Mouse (Mus musculus) thymus, postnatal 36 days (tissue): ENCODE data around the gene Ppp1r21.
A peak's percentile ranks its signal among the peaks of the same experiment; 100 is the strongest.

Experiments
- DNase-seq, 2 experiments: peaks; one replicate each; pipeline ENCODE4 v3.0.0; 2022; ENCODE audit warnings: mixed read lengths in 2 of 2

Ppp1r21 gene

DNA sequence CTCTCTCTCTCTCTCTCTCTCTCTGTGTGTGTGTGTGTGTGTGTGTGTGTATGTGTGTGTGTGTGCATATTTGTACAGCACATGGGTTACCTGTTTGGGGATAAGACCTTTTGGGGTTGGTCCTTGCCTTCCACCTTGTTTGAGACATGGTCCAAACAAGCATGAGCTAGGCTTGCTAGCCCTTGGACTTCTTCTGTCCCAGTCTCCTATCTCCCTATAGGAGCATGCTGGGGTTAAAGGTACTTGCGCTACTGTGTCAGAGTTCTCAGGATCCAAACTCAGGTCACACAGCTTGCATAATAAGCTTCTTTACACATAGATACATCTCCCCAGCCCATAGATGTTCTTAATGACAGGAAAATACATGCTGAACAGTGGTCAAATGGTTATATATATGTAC, 84.8 kb downstream of the Ppp1r21 start:
- DNase-seq, result no peak

DNA sequence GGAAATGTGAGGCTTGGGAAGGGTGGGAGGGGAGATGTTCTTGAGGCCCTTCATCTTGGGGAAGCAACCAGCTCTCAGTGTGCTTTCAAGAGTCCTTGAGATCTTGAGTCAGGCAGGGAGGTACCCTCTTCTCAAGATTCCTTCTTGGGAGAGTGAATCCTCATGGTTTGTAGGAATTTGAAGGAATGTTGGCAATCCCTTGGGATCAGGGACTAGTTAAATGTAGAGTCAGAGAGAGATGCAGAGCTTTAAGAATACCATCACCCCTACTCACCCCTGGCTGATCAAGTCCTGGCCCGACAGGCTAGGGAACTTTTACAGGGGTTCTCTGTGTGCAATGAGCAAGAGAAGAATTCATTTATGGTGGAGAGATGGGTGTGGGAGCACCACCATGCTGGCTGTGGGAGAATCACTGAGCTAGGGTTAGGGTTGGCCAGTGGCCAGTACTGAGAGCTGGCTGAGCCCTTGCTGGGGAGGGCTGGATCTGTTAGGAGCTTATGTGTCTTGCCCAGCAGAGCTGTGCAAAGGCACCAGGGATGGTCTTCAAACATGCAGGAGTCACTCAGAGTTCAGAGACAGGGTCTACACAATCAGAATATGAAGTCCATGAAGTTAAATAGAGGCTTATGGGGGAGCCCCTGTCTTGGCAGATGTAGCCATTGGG, 85.7 kb downstream of the Ppp1r21 start:
- DNase-seq, result no peak

DNA sequence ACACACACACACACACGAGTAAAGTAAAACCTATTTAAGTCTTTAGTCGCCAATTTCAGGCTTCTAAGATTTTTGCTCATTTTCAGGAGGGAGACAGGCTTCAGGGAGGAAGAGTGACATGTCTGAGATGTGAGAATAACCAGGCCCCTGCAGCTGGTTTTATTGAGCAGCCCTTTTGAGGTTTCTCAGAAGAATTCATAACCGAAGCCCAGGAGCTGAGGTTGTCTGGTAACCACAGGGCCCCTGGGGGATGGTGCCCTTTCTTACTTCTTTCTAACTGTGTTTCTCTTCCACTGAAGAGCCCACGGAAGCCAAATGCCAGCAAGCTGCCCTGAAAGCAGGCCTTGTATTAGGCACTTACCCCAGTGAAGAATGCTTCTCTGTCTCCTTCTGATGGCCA, 91.0 kb downstream of the Ppp1r21 start:
- DNase-seq, result peak; percentile 22 to 36

DNA sequence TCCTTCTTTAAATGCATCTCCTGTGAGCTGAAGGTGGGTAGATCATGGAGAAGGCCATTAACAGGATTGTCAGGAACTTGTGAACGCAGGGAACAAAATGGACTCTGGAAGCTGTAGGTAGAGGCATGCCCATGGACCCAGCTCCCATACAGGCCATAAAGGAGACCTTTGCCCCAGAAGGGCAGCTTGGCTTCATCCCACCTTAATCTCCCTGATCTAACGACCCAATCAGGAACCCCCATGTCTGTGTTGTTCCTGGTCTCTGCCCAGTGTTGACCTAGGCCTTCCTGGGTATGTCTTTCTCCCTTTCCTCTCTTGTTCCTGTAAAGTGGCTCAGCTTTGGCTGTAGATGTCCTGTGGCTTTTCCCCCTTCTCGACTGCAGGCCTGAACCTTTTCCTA, 91.5 kb downstream of the Ppp1r21 start:
- DNase-seq, result no peak

DNA sequence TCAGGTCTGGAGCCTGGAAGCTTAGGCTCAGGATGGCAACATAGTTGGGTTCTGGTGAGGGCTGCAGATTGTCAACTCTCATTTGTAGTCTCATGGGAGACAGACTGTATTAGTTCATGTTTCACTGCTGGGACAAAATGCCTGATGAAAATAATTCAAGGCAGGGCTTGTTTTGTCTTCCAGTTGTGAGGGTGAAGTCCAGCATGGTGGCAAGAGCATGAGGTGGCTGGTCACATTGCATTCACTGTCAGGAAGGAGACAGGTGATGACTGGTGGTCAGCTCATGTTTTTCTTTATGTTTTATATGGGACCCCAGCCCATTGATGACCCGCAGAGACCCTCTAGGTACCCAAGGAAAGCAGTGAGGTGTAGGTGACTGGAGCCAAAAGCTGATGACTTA, 92.8 kb downstream of the Ppp1r21 start:
- DNase-seq, result no peak

DNA sequence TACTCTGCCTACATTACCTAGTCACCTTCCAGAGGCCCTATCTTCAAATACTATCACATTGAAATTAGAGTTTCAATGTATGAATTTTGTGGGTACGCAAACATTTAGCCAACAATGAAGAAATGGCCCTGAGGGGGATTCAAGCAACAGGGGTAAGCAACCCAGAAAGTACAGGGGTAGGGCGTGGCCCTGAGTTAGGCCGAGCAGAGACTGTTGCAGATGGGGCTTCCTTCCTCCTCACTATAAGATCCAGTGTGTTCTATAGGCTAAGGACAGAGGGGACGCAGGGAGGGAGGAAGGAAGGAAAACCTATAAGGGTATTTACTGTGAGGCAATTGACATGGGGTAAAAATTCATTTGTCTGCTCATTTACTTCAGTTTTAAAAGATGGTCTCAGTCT, 94.5 kb downstream of the Ppp1r21 start:
- DNase-seq, result no peak

DNA sequence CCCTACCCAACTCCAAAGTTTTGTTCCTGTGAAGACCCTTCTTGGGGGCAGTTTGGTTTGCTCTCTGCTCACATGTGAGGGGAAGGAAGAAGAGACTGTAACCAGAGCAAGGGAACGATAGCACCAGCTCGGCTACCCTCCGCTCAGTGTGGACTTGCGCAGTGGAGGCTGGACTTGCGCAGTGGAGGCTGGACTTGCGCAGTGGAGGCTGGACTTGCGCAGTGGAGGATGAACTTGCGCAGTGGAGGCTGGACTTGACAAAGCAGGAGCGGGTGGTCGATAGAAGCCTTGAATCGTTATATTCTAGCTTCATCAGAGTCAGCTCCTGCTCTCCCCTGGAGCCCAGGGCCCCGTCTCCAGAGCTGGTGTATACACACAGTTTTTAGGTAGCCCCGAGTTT, 95.4 kb downstream of the Ppp1r21 start:
- DNase-seq, result no peak

DNA sequence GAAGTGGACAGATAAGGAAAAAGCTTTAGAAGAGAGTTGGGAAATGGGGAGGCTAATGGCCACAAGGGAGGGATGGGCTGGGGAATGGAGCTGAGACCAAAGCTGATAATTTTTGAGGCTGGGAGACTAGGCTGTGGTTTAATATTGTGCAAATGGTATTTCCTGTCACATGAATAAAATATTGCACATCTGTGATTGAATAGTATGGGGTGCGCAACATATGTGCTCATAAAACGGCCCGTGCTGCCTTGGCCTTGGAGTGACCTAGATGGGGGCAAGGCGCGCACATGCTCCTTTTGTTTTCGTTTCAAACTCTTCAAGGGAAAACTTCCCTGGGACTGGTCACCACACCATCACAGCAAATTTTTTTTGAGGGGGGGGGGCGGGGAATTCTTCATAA, 96.0 kb downstream of the Ppp1r21 start:
- DNase-seq, result no peak

DNA sequence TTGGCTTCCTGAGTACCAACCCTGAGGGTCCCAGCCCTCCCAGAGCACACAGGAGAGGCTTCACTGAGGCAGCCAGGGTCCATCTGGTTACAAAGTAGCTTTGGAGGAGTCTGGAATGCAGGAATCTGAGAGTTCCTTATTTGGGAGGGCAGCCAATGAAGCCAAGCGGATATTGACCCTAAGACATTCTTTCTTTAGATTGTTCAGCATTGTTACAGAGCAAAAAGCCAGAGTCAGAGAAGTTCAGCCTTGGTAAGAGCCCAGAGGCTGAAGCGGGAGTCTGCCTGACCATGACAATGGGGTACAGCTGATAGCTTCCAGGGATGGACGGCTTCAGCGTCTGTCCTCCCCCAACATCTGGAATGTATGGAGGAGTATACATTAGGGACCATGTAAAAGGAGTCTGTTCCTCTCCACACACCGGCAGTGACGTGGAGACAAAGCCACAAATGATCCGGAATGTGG, 96.5 kb downstream of the Ppp1r21 start:
- no peak for DNase-seq

DNA sequence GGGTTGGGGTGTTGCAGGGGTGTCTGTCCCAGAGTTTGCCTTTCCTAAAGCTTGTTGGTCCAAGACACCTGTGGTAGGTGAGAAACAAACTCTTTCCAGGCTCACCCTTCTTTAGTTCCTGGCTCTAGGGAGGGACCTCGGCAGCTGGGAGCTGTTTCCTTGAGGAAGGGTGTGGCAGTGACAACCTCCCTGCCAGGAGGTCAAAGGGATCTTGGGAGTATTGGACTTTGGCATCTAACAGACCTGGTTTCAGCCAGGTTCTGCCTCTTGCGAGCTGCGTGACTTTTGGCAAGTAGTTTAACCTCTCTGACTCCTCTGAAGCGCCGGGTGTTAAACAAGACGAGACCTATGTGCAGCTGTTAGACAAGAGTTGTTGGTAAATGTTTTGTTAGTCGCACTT, 97.2 kb downstream of the Ppp1r21 start:
- DNase-seq, result no peak

DNA sequence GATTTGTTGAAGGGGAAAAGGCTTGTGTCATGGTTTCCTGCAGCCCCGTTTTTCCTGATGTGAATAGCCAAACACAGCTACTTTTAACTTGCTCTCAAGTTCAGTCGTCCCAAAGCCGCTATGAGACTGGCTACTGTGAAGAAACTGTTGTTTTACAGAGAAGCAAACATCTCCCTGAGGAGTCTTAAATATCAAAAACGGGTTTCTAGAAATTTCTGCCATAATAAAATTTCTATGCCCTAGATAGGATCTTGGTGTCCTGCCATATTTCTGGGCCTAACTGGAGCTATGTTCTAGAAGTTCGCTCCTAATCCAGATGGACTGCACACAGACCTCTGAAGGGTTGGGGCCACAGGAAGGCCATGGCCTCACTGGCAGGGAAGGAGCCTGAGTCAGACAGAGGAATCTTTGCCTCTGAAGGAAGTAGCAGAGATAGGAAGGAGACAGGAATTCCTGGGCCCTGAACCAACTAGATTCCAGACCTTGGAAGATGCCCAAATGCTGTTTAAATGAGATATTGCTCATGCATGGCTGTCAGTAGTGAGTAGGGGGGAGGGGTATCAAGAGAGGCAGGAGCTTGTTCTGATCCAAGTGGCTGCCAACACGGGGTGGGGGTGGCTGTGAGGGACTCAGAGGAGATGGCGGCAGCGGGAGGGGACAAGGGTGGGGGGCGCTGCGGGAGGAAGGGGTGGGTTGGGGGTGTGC, 98.9 kb downstream of the Ppp1r21 start:
- no peak for DNase-seq

DNA sequence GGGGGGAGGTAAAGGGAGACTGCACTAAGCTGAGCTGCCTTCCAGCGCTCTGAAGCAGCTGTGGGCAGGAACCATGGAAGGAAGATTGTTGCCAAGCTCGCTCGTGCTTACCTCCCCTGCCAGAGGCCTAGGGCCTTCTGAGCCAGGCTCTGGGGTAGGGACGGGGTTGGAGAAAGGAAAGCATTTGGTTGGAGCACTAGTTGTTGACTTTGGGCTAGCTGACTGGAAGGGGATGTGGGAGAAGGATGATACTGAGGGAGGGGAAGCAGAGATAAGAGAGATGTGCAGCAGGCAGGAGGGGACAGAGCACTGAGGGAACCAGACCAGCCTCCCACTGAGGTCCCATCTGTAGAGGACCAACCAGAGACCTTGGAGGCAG, 99.5 kb downstream of the Ppp1r21 start:
- peak in 1 of 2 experiments; percentile 16 for DNase-seq

DNA sequence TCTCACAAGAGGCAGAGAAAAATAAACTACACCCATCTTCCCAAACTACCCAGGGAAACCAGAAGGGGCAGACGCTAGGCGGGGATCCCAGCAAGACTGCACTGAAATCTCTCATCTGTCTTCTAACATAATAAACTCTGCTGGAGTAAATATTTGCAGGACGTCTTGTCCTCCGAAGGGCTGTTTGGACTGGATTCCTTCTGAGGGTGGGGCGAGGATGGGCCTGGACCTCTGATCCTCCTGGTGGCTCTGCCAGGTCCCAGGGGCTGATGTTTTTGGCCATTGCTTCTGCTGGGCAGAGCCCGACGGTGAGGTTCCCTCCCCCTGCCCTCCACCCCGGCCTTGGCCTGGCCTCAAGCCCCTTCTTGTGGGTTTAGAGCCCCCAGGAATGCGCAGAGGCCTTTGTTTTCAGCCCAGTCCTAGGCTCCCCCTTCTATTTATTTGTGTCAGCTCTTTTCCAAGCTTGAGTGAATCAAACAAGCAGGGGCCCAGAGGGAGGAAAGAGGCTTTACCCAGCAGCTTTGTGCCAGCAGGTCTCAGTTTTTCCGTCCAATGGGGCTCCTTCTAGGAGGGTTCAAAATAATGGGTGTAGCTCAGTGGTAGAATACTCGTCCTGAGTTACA, 100.1 kb downstream of the Ppp1r21 start:
- no peak for DNase-seq

DNA sequence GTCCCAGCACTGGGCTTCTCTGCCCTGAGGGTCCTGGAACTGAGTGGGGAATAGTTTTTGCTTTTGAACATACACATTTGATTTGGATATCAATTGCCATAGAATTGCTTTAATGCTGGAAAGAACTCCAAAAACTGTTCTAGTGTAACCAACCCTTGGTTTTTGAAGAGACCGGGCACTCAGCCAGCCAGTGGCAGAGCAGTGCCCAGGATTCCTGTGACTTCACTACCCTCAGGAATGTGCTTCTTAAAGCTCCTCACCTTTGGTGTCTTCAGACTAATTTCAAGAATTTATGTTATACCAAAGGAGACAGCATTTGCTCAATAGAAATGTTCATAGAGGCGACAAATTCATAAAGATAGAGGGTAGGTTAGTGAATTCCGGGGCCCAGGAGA, 100.6 kb downstream of the Ppp1r21 start:
- no peak for DNase-seq

DNA sequence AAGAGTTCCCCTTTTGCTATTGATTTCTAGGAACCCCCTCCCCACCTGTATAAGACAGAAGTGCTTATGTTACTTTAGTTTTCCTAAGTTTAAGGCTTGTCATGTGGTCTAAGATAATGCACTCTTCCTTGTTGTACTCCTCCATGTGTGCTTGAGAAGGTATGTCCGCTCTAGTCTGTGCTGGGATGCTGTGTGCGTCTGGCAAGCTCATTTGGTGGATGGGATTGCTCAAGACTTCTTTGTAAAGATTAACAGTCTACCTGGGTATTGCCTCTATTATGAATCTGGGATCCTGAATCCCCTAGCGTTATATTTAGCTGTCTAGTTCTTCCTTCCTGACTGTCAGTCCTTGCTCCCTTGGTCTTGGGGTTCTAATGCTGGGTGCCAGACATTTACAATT, 102.7 kb downstream of the Ppp1r21 start:
- no peak for DNase-seq

DNA sequence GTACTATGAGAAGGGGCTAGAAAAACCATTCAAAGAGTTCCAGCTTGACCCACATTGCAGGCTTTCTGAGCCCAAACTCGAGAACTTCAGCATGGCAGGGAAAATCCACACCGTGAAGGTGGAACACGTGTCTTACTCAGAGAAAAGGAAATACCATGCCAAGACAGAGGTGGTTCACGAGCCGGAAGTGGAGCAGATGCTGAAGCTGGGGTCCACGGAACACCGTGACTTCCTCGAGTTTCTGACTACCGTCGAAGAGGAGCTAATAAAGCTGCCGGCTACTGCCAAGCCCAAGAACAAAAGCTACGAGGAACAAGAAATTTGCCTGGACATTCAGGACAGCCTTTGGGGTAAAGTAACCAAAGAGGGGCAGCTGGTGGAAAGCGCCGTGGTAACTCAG, 106.2 kb downstream of the Ppp1r21 start:
- no peak for DNase-seq

DNA sequence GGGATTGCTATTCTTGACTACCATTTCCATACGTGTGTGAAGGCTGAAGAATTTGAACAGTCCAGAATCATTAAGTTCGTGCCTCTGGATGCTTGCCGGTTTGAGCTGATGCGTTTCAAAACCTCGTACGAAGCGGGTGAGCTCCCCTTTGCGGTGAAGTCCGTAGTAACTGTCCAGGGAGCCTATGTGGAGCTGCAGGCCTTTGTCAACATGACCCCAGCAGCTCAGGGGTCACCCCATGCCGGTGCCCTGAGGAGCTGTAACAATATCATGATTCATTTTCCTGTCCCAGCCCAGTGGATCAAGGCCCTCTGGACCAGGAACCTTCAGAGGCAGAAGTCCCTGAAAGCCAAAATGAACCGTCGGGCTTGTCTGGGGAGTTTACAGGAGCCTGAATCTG, 106.7 kb downstream of the Ppp1r21 start:
- no peak for DNase-seq
